Comparison of ENCODE assay signal across 7 mouse cellular contexts in the genomic region with DNA sequence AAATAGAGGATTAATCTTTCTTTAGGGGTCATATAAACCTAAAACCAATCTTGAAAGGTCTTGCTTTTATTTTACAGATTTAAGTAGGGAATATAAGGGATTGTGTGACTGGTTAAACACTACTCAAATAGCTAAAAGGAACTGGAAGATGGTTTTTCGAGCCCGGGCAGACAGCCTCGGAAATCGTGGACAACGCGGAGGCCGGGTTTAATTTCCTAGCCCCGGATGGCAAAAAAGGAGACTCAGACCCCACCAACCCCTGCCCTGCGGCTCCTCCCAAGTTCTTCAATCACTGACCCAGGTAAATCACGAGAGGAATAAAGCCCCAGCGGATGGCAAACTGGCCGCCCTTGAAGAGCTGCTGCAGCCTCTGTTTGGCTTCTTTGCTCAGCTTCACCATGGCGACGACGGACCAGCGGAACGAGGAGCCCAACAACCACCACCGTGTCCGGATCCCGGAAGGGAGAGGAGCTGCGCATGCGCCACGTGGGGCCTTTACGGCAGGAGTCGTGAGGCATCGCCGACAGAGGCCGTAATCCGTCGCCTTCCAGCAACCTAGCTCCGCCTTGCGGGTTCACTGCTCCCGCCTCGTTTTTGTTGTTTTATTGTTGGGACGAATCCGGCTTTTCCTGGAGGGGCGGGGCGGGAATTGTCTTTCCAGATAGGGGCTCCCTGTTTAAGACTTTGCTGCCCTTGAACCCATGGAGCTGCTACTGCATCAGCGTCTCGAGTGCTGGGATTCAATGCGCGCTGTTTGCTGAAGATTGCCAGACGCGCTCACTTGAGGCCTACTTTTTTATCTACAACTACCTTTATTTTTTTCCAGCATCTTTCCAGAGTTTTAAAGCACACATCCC. TPM values are rescaled to one million over a fixed set of nuclear protein-coding genes. Genes with fewer than 3 reads are reported as not detected.
A peak's percentile ranks its signal among the peaks of the same experiment; 100 is the strongest.
DNase-seq lines count a peak whose midpoint lies in the region; ATAC-seq lines count a peak whose summit lies in the region.

TSS of gene Tomm7 (minus strand) at position 488 of the 857 bp plus-strand sequence.

- peak; percentile 98 for DNase-seq in adrenal gland, adult 8-10 months
- DNase-seq in embryo, embryonic 9.5 days (ENCODE audit: extremely low spot score) = peak; percentile 93
- DNase-seq in gastrocnemius, postnatal 4 days (ENCODE audit: low spot score in 2 of 2) = peak; percentile 95 to 97
- peak; percentile 97 for DNase-seq in left cerebral cortex, postnatal 36 days (ENCODE audit: low spot score in 2 of 2)
- DNase-seq in midbrain, embryonic 11.5 days (ENCODE audit: low spot score, missing footprints) = peak; percentile 99
- DNase-seq in skeletal muscle tissue, adult 2 months (ENCODE audit: low read depth, low spot score) = peak; percentile 97

- intact Hi-C loops in left cerebral cortex, postnatal 36 days (cut with DNase I) = no loop called here

- H3K27ac ChIP-seq in intestine, embryonic 16.5 days (ENCODE audit: low read length) = peak within 1 kb of the TSS; percentile 72
- peak within 1 kb of the TSS; percentile 64 for H3K27ac ChIP-seq in midbrain, embryonic 11.5 days (ENCODE audit: low read depth, low read length)

- no peaks in the 10 kb centered on the region for H3K27me3 ChIP-seq in intestine, embryonic 16.5 days (replicated peaks; ENCODE audit: control insufficient read depth, insufficient read depth, low read length)
- H3K27me3 ChIP-seq in midbrain, embryonic 11.5 days (ENCODE audit: control insufficient read depth, insufficient read depth, low read length) = no peaks in the 10 kb centered on the region

- H3K9me3 ChIP-seq in intestine, embryonic 16.5 days (ENCODE audit: control insufficient read depth, low read length) = no peaks in the 10 kb centered on the region
- H3K9me3 ChIP-seq in midbrain, embryonic 11.5 days (ENCODE audit: control insufficient read depth, low read length) = no peaks in the 10 kb centered on the region

- peak; percentile 94 for ATAC-seq in intestine, embryonic 16.5 days
- ATAC-seq in midbrain, embryonic 11.5 days (ENCODE audit: low FRiP score) = peak; percentile 93

- under 1% methylated on average over 44 of the region's 44 CpGs for WGBS in intestine, embryonic 16.5 days
- under 1% methylated on average over 44 of the region's 44 CpGs for WGBS in midbrain, embryonic 11.5 days

- H3K36me3 ChIP-seq in intestine, embryonic 16.5 days (ENCODE audit: control insufficient read depth, insufficient read depth, low read length) = no peaks in the 10 kb centered on the region
- peaks cover 3% of the 10 kb centered on the region; the same call in 1 of the 2 replicates for H3K36me3 ChIP-seq in midbrain, embryonic 11.5 days (ENCODE audit: control insufficient read depth, insufficient read depth, low read length)

- H3K4me1 ChIP-seq in intestine, embryonic 16.5 days (ENCODE audit: control insufficient read depth, insufficient read depth, low read length) = peaks cover 9% of the 10 kb centered on the region
- peaks cover 8% of the 10 kb centered on the region for H3K4me1 ChIP-seq in midbrain, embryonic 11.5 days (ENCODE audit: control insufficient read depth, insufficient read depth, low read length)

- H3K4me3 ChIP-seq in intestine, embryonic 16.5 days (ENCODE audit: low read length) = peak within 1 kb of the TSS; percentile 66
- H3K4me3 ChIP-seq in midbrain, embryonic 11.5 days (ENCODE audit: low read depth, low read length) = peak within 1 kb of the TSS; percentile 74

- peak within 1 kb of the TSS; percentile 75 for H3K4me2 ChIP-seq in intestine, embryonic 16.5 days (ENCODE audit: low read depth, low read length)
- peak within 1 kb of the TSS; percentile 62 for H3K4me2 ChIP-seq in midbrain, embryonic 11.5 days

- peak within 1 kb of the TSS; percentile 73 for H3K9ac ChIP-seq in intestine, embryonic 16.5 days (ENCODE audit: low read depth, low read length)
- peak within 1 kb of the TSS; percentile 82 for H3K9ac ChIP-seq in midbrain, embryonic 11.5 days (ENCODE audit: low read length)

RNA-seq across cellular contexts. Expression of gene Tomm7, which starts in this region (rescaled TPM):
- 100 to 1,000 TPM in 2 of 4 experiments, 10 to 100 TPM in 2; 96.5 to 124 (median 111) TPM for total RNA-seq in adrenal gland, adult 8-10 months (2022)
- 10 to 100 TPM; 54.7 to 58.0 TPM for total RNA-seq in gastrocnemius, postnatal 4 days (2021)
- 119 and 123 TPM in 2 replicates for polyA plus RNA-seq in intestine, embryonic 16.5 days (2015; fragmentation: Nextera tagmentation; extraction: Ambion mirVana)
- total RNA-seq in left cerebral cortex, postnatal 36 days (2021) = 10 to 100 TPM; 77.6 to 86.2 TPM
- polyA plus RNA-seq in midbrain, embryonic 11.5 days (2014; fragmentation: Nextera tagmentation; extraction: Ambion mirVana) = 122 and 132 TPM in 2 replicates

Comparison
In these comparisons a context has a peak if more than half of its experiments do, and no peak if none do; other contexts are left out.
1. Peak in every context shown above with its lines: DNase-seq, ATAC-seq, H3K4me3 ChIP-seq and H3K27ac ChIP-seq.